Mouse (Mus musculus): ENCODE data around the gene Tmem248. TPM values are rescaled to one million over a fixed set of nuclear protein-coding genes. Genes with fewer than 3 reads are reported as not detected.

The Tmem248 gene
- polyA plus RNA-seq, 1 experiment from 2014 or later = 62.9 TPM

- DNase-seq (ENCODE audit: low read depth, low spot score) (no peak), ATAC-seq (no peak)
- in situ Hi-C loops (cut with MboI; ENCODE audit: low pct_unique_long_range_greater_than_20kb) = no loop called here
- CTCF ChIA-PET = interaction anchor here (1.0 to 2.1 kb wide), 4 partner anchors 9 to 14 kb away, joined by 3 to 7 read pairs (median 6); no protein-coding TSS in a partner anchor
- no peaks in the 10 kb centered on the region for H3K27me3 ChIP-seq
- POLR2A ChIA-PET = interaction anchor here (1.0 to 1.6 kb wide), 3 partner anchors 11 to 15 kb away, joined by 3 to 4 read pairs (median 4); no protein-coding TSS in a partner anchor
- TF ChIP-seq CTCF (IDR thresholded peaks at IDR 0.05) = no peak
Observed at GRCm38 (mm10) chr5:130184193-130184856, 32.6 kb upstream of the Tmem248 start.

- DNase-seq (ENCODE audit: low read depth, low spot score) = no peak
- H3K27me3 ChIP-seq = no peaks in the 10 kb centered on the region
- POLR2A ChIA-PET = no interaction called here
- in situ Hi-C loops (cut with MboI; ENCODE audit: low pct_unique_long_range_greater_than_20kb) = no loop called here
- no peak for TF ChIP-seq CTCF (IDR thresholded peaks at IDR 0.05)
- no peak for ATAC-seq
- CTCF ChIA-PET = interaction anchor here (1.0 to 2.1 kb wide), 3 partner anchors 10 to 13 kb away, joined by 3 to 7 read pairs (median 6); no protein-coding TSS in a partner anchor
Observed at GRCm38 (mm10) chr5:130185312-130185711, 31.6 kb upstream of the Tmem248 start.

- TF ChIP-seq CTCF (IDR thresholded peaks at IDR 0.05) = no peak
- no peaks in the 10 kb centered on the region for H3K27me3 ChIP-seq
- no peak for ATAC-seq
- CTCF ChIA-PET = interaction anchor here (1.3 kb wide), 2 partner anchors 10 to 13 kb away, joined by 3 to 5 read pairs; no protein-coding TSS in a partner anchor
- no peak for DNase-seq (ENCODE audit: low read depth, low spot score)
- POLR2A ChIA-PET = no interaction called here
- in situ Hi-C loops (cut with MboI; ENCODE audit: low pct_unique_long_range_greater_than_20kb) = no loop called here
Observed at GRCm38 (mm10) chr5:130187383-130187782, 29.5 kb upstream of the Tmem248 start.

- DNase-seq (ENCODE audit: low read depth, low spot score) (no peak), ATAC-seq (no peak)
- CTCF ChIA-PET = interaction anchor here (2.0 to 3.1 kb wide), 2 partner anchors 10 to 11 kb away, joined by 8 read pairs; no protein-coding TSS in a partner anchor
- POLR2A ChIA-PET = no interaction called here
- no peaks in the 10 kb centered on the region for H3K27me3 ChIP-seq
- no peak for TF ChIP-seq CTCF (IDR thresholded peaks at IDR 0.05)
- in situ Hi-C loops (cut with MboI; ENCODE audit: low pct_unique_long_range_greater_than_20kb) = no loop called here
Observed at GRCm38 (mm10) chr5:130190909-130191308, 26.0 kb upstream of the Tmem248 start.

- in situ Hi-C loops (cut with MboI; ENCODE audit: low pct_unique_long_range_greater_than_20kb) = no loop called here
- POLR2A ChIA-PET = no interaction called here
- ATAC-seq = no peak
Observed at GRCm38 (mm10) chr5:130191865-130192264, 25.0 kb upstream of the Tmem248 start.

GRCm38 (mm10) chr5:130192356-130192944 is 24.4 kb upstream of the Tmem248 start:
- in situ Hi-C loops (cut with MboI; ENCODE audit: low pct_unique_long_range_greater_than_20kb) = no loop called here
- POLR2A ChIA-PET = no interaction called here
- no peak for DNase-seq (ENCODE audit: low read depth, low spot score)
- H3K27me3 ChIP-seq = no peaks in the 10 kb centered on the region
- TF ChIP-seq CTCF (IDR thresholded peaks at IDR 0.05) = no peak
- no peak for ATAC-seq
- CTCF ChIA-PET = interaction anchor here (1.2 to 3.1 kb wide), 5 partner anchors 8 to 37 kb away, joined by 3 to 8 read pairs (median 3); no protein-coding TSS in a partner anchor

More at GRCm38 (mm10) chr5:130191865-130192264, 25.0 kb upstream of the Tmem248 start:
- no peaks in the 10 kb centered on the region for H3K27me3 ChIP-seq
- CTCF ChIA-PET = interaction anchor here (1.2 to 3.1 kb wide), 4 partner anchors 9 to 24 kb away, joined by 3 to 8 read pairs (median 6); no protein-coding TSS in a partner anchor
- TF ChIP-seq CTCF (IDR thresholded peaks at IDR 0.05) = no peak
- DNase-seq (ENCODE audit: low read depth, low spot score) = no peak

GRCm38 (mm10) chr5:130193760-130194159 is 23.1 kb upstream of the Tmem248 start:
- CTCF ChIA-PET = interaction anchor here (0.8 to 1.3 kb wide), 4 partner anchors 10 to 35 kb away, joined by 3 to 4 read pairs (median 3); no protein-coding TSS in a partner anchor
- TF ChIP-seq CTCF (IDR thresholded peaks at IDR 0.05) = no peak
- H3K27me3 ChIP-seq = no peaks in the 10 kb centered on the region
- in situ Hi-C loops (cut with MboI; ENCODE audit: low pct_unique_long_range_greater_than_20kb) = no loop called here
- ATAC-seq (no peak), DNase-seq (ENCODE audit: low read depth, low spot score) (no peak)
- POLR2A ChIA-PET = no interaction called here

- TF ChIP-seq CTCF (IDR thresholded peaks at IDR 0.05) = no peak
- ATAC-seq = no peak
- no peaks in the 10 kb centered on the region for H3K27me3 ChIP-seq
- ChIA-PET POLR2A (no interaction called here), CTCF (interaction anchor here (2.1 kb wide), 1 partner anchor 19 kb away, joined by 5 read pairs; no protein-coding TSS in a partner anchor)
- in situ Hi-C loops (cut with MboI; ENCODE audit: low pct_unique_long_range_greater_than_20kb) = no loop called here
- DNase-seq (ENCODE audit: low read depth, low spot score) = no peak
Observed at GRCm38 (mm10) chr5:130196307-130196706, 20.6 kb upstream of the Tmem248 start.

- DNase-seq (ENCODE audit: low read depth, low spot score) (no peak), ATAC-seq (no peak)
- POLR2A ChIA-PET = interaction anchor here (0.6 to 1.5 kb wide), 2 partner anchors 14 to 198 kb away, joined by 3 to 4 read pairs; no protein-coding TSS in a partner anchor
- in situ Hi-C loops (cut with MboI; ENCODE audit: low pct_unique_long_range_greater_than_20kb) = no loop called here
- CTCF ChIA-PET = interaction anchor here (0.7 to 1.6 kb wide), 4 partner anchors 9 to 15 kb away, joined by 3 to 6 read pairs (median 4); no protein-coding TSS in a partner anchor
- no peaks in the 10 kb centered on the region for H3K27me3 ChIP-seq
- no peak for TF ChIP-seq CTCF (IDR thresholded peaks at IDR 0.05)
Observed at GRCm38 (mm10) chr5:130197454-130197853, 19.4 kb upstream of the Tmem248 start.

GRCm38 (mm10) chr5:130197981-130198380 is 18.9 kb upstream of the Tmem248 start:
- CTCF ChIA-PET = interaction anchor here (1.3 to 1.6 kb wide), 4 partner anchors 9 to 14 kb away, joined by 3 to 6 read pairs (median 5); no protein-coding TSS in a partner anchor
- ATAC-seq = no peak
- POLR2A ChIA-PET = interaction anchor here (1.5 kb wide), 1 partner anchor 15 kb away, joined by 4 read pairs; no protein-coding TSS in a partner anchor
- no peak for TF ChIP-seq CTCF (IDR thresholded peaks at IDR 0.05)
- no peak for DNase-seq (ENCODE audit: low read depth, low spot score)
- H3K27me3 ChIP-seq = no peaks in the 10 kb centered on the region
- in situ Hi-C loops (cut with MboI; ENCODE audit: low pct_unique_long_range_greater_than_20kb) = no loop called here
